Mouse (Mus musculus) kidney, postnatal 0 days (tissue): ENCODE measurements around the gene Dna2. TPM values are rescaled to one million over a fixed set of nuclear protein-coding genes. Genes with fewer than 3 reads are reported as not detected.

Source experiments
- ATAC-seq: fragments of 200-750 bp; cut with Nextera tagmentation; replicated peaks from 2 replicates; pipeline ENCODE4 v1.8.0; 2017; ENCODE audit warnings: low read depth, moderate number of reproducible peaks, moderate TSS enrichment, moderate library complexity; ENCODE audit not compliant: low FRiP score
- DNase-seq: peaks from one replicate; pipeline ENCODE4 v3.0.0-alpha.2; 2016; ENCODE audit warnings: low spot score
- H3K27ac ChIP-seq: fragments of 300-500 bp; sonication (generic); 2 replicates; pipeline ENCODE4 v1.5.1; 2014; ENCODE audit warnings: mild to moderate bottlenecking
- H3K27me3 ChIP-seq: fragments of 300-500 bp; sonication (generic); 2 replicates; pipeline ENCODE4 v1.6.1; 2014; ENCODE audit warnings: low read length, mixed read lengths; ENCODE audit not compliant: insufficient read depth
- H3K36me3 ChIP-seq: fragments of 300-500 bp; sonication (generic); 2 replicates; pipeline ENCODE4 v1.6.1; 2014; ENCODE audit warnings: low read length, mixed read lengths; ENCODE audit not compliant: insufficient read depth
- H3K4me1 ChIP-seq: fragments of 300-500 bp; sonication (generic); replicated peaks from 2 replicates; pipeline ENCODE4 v1.6.1; 2014; ENCODE audit warnings: antibody characterized with exemption, low read length, mixed read lengths; ENCODE audit not compliant: insufficient read depth
- H3K4me2 ChIP-seq: fragments of 300-500 bp; sonication (generic); 2 replicates; pipeline ENCODE4 v1.6.1; 2014; ENCODE audit warnings: mild to moderate bottlenecking, low read length, moderate library complexity, mixed read lengths
- H3K4me3 ChIP-seq: fragments of 300-500 bp; sonication (generic); replicated peaks from 2 replicates; pipeline ENCODE4 v1.5.1; 2014; ENCODE audit warnings: low read depth, low read length
- H3K9ac ChIP-seq: fragments of 300-500 bp; sonication (generic); 2 replicates; pipeline ENCODE4 v1.6.1; 2014; ENCODE audit warnings: low read depth, low read length
- H3K9me3 ChIP-seq: fragments of 300-500 bp; sonication (generic); replicated peaks from 2 replicates; pipeline ENCODE4 v1.6.1; 2016; ENCODE audit warnings: low read length, inconsistent platforms, mixed read lengths
- CTCF ChIP-seq: IDR thresholded peaks from 2 replicates; pipeline ENCODE4 v1.5.1; 2016; ENCODE audit warnings: antibody characterized with exemption, low read depth, mild to moderate bottlenecking, moderate library complexity
- WGBS: fragments of 180-500 bp; shearing (Covaris S2); extraction: QIAGEN DNeasy Blood & Tissue Kit; methylation state at CpG from one replicate; pipeline ENCODE4 v1.1.7; 2014; 5-methylcytosine and 5-hydroxymethylcytosine counted together
- polyA plus RNA-seq: library from polyadenylated mRNA; unstranded; fragments of >200 nt; fragmentation: Nextera tagmentation; extraction: Ambion mirVana; gene quantifications from 2 replicates; pipeline ENCODE4 v1.2.1, GENCODE M21; 2015

Dna2 gene
- polyA plus RNA-seq, 1 experiment from 2014 or later: 9.0 TPM

GRCm38 (mm10) chr10:62971821-62972220 is 25.0 kb downstream of the Dna2 start:
- Histone ChIP-seq H3K9me3 (no peaks in the 10 kb centered on the region), H3K27me3 (no peaks in the 10 kb centered on the region), H3K4me2 (no peak overlapping the region), H3K9ac (no peak overlapping the region), H3K27ac (no peak overlapping the region), H3K36me3 (no peaks in the 10 kb centered on the region), H3K4me3 (no peak overlapping the region), H3K4me1 (no peaks in the 10 kb centered on the region)
- 56% methylated on average over 16 of the region's 16 CpGs for WGBS
- peak; percentile 58 for DNase-seq
- peak; percentile 55 for TF ChIP-seq CTCF
- peak; percentile 73 for ATAC-seq

- 0 out of 2 replicates have a peak, but pooled peaks cover 6% of the 10 kb centered on the region for H3K36me3 ChIP-seq
- ATAC-seq: no peak
- 0 out of 2 replicates have a peak, but pooled peaks cover 3% of the 10 kb centered on the region for H3K4me1 ChIP-seq
- no peak for TF ChIP-seq CTCF
- H3K9ac ChIP-seq: peak overlapping the region; percentile 89
- DNase-seq: no peak
- peak overlapping the region; percentile 76 for H3K4me2 ChIP-seq
- no peak overlapping the region for H3K27ac ChIP-seq
- no peaks in the 10 kb centered on the region for H3K9me3 ChIP-seq
- no peaks in the 10 kb centered on the region for H3K27me3 ChIP-seq
- peak overlapping the region; percentile 84 for H3K4me3 ChIP-seq
- 5% methylated on average over 10 of the region's 10 CpGs for WGBS
Measured at GRCm38 (mm10) chr10:62979667-62980038, 32.8 kb downstream of the Dna2 start.

- ATAC-seq (peak; percentile 88), DNase-seq (peak; percentile 85)
- Histone ChIP-seq H3K4me2 (peak within 1 kb of the TSS; percentile 76), H3K4me3 (peak within 1 kb of the TSS; percentile 84), H3K36me3 (0 out of 2 replicates have a peak, but pooled peaks cover 10% of the 10 kb centered on the region), H3K27ac (peak within 1 kb of the TSS; percentile 65; the same call in 1 of the 2 replicates), H3K9me3 (no peaks in the 10 kb centered on the region), H3K4me1 (0 out of 2 replicates have a peak, but pooled peaks cover 3% of the 10 kb centered on the region), H3K9ac (peak within 1 kb of the TSS; percentile 89), H3K27me3 (no peaks in the 10 kb centered on the region)
- under 1% methylated on average over 69 of the region's 77 CpGs for WGBS
- TF ChIP-seq CTCF: peak; percentile 59
Measured at GRCm38 (mm10) chr10:62980039-62980954, 33.5 kb downstream of the Dna2 start, which contains the start of gene Rufy2. Rufy2 (plus strand) TSS chr10:62980223.

GRCm38 (mm10) chr10:62984072-62984471 is 37.2 kb downstream of the Dna2 start:
- H3K27me3 ChIP-seq: no peaks in the 10 kb centered on the region
- TF ChIP-seq CTCF: no peak
- H3K4me1 ChIP-seq: 0 out of 2 replicates have a peak, but pooled peaks cover 3% of the 10 kb centered on the region
- H3K9ac ChIP-seq: no peak overlapping the region
- WGBS: 91% methylated on average over 11 of the region's 11 CpGs
- no peaks in the 10 kb centered on the region for H3K9me3 ChIP-seq
- no peak overlapping the region for H3K27ac ChIP-seq
- ATAC-seq: no peak
- H3K4me3 ChIP-seq: no peak overlapping the region
- no peak for DNase-seq
- H3K4me2 ChIP-seq: no peak overlapping the region
- H3K36me3 ChIP-seq: 0 out of 2 replicates have a peak, but pooled peaks cover 10% of the 10 kb centered on the region

GRCm38 (mm10) chr10:62984495-62984894 is 37.7 kb downstream of the Dna2 start:
- WGBS: 93% methylated on average over 6 of the region's 6 CpGs
- H3K36me3 ChIP-seq: 0 out of 2 replicates have a peak, but pooled peaks cover 10% of the 10 kb centered on the region
- no peak for DNase-seq

GRCm38 (mm10) chr10:62987341-62987740 is 40.5 kb downstream of the Dna2 start:
- TF ChIP-seq CTCF: peak; percentile 67
- no peaks in the 10 kb centered on the region for H3K4me1 ChIP-seq
- no peak for DNase-seq
- ATAC-seq: no peak
- WGBS: 35% methylated on average over 3 of the region's 3 CpGs
- H3K27ac ChIP-seq: no peak overlapping the region
- H3K9ac ChIP-seq: no peak overlapping the region
- H3K4me3 ChIP-seq: no peak overlapping the region
- H3K27me3 ChIP-seq: no peaks in the 10 kb centered on the region
- H3K4me2 ChIP-seq: no peak overlapping the region
- H3K9me3 ChIP-seq: no peaks in the 10 kb centered on the region
- peaks cover 21% of the 10 kb centered on the region; the same call in 1 of the 2 replicates for H3K36me3 ChIP-seq

More at GRCm38 (mm10) chr10:62984495-62984894, 37.7 kb downstream of the Dna2 start:
- no peak for TF ChIP-seq CTCF
- H3K27ac ChIP-seq: no peak overlapping the region
- no peak overlapping the region for H3K4me3 ChIP-seq
- no peaks in the 10 kb centered on the region for H3K27me3 ChIP-seq
- no peak for ATAC-seq
- no peaks in the 10 kb centered on the region for H3K9me3 ChIP-seq
- H3K4me2 ChIP-seq: no peak overlapping the region
- H3K9ac ChIP-seq: no peak overlapping the region
- 0 out of 2 replicates have a peak, but pooled peaks cover 3% of the 10 kb centered on the region for H3K4me1 ChIP-seq
